Mouse (Mus musculus): ENCODE measurements at regions not wholly inside any gene's neighbourhood (a gene's known extent, or its start where the extent isn't known, plus 50 kb on each side); places are given as distances from the start of the nearest gene placed in this dataset.

DNA sequence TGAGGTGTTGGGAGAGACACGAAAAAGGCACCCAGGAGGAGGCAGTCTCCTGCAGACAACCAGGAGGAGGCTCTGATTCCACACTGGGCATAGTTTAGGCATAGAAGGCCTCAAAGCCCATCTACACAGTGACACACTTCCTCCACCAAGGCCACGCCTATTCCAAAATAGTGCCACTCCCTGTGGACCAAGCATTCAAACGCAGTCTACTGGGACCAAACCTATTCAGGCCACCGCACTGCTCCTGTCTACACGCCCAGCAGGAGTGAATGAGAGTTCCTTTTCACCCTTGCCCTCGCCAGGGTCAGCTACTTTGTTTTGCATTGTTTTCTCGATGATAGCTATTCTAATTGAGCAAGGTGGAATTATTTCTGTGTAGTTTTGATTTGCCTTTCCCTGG lies 127.7 kb downstream of the Nuak1 start:
- no peak for DNase-seq (ENCODE audit: low spot score)

DNA sequence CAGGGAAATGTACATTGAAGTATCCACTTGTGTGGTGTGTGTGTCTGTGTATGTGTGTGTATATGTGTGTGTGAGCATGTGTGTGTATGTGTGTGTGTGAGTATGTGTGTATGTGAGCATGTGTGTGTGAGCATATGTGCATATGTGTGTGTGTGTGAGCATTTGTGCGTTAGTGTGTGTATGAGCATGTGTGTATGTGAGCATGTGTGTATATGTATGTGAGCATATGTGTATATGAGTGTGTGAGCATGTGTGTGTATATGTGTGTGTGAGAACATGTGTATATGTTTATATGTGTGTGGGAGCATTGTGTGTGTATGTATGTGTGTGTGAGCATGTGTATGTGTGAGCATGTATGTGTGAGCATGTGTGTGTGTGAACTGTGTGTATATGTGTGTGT lies 123.5 kb downstream of the Nuak1 start:
- no peak for DNase-seq (ENCODE audit: low spot score)

DNA sequence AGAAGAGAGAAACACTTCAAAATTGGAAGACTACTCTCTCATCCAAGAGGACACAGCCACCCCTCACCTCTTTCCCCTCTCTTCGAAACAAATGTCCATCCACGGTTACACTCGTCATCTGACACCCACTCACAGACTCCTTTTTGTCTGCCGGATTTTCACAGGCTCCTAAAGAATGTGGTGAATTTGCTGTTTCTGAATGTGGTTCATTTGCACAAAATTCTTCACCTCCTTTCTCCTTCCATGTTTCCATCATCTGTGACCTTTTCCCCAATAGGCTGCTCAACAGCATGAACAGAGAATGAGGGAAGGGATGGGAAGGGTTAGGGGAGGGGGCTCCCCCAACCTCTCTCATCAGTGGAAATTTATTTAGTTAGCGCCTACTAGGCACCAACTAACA lies 122.4 kb downstream of the Nuak1 start:
- DNase-seq (ENCODE audit: low spot score), result no peak
